Mouse (Mus musculus) mesoderm, embryonic 11.5 days (tissue): ENCODE measurements around the gene Pip5k1a.
"Not testable (repeated sequence)": the region's sequence is repeated elsewhere in the genome, so short reads cannot be mapped to it uniquely, and the experiment has no call there.

Source experiments
- DNase-seq: peaks from one replicate; pipeline ENCODE4 v3.0.0-alpha.2; 2012; ENCODE audit warnings: low read depth, low spot score

Pip5k1a gene

GRCm38 (mm10) chr3:95042166-95042837 lies 64.4 kb downstream of the Pip5k1a start, which contains the start of gene Psmd4:
TSS of gene Psmd4 (minus strand) at chr3:95042614.
- DNase-seq = peak; percentile 97

GRCm38 (mm10) chr3:95041625-95042024 lies 65.1 kb downstream of the Pip5k1a start:
- no peak for DNase-seq

GRCm38 (mm10) chr3:95029953-95030352 lies 76.8 kb downstream of the Pip5k1a start:
- no peak for DNase-seq

GRCm38 (mm10) chr3:95029291-95029827 lies 77.4 kb downstream of the Pip5k1a start:
- DNase-seq = not testable (repeated sequence)

- DNase-seq = no peak
Measured at GRCm38 (mm10) chr3:95028603-95029002, 78.1 kb downstream of the Pip5k1a start.

GRCm38 (mm10) chr3:95027701-95028100 lies 79.0 kb downstream of the Pip5k1a start:
- peak; percentile 28 for DNase-seq

- DNase-seq = no peak
Measured at GRCm38 (mm10) chr3:95027057-95027645, 79.6 kb downstream of the Pip5k1a start.

GRCm38 (mm10) chr3:95025202-95025601 lies 81.5 kb downstream of the Pip5k1a start:
- no peak for DNase-seq

- DNase-seq = peak; percentile 15
Measured at GRCm38 (mm10) chr3:95024551-95024950, 82.2 kb downstream of the Pip5k1a start.

- not testable (repeated sequence) for DNase-seq
Measured at GRCm38 (mm10) chr3:95020956-95021355, 85.8 kb downstream of the Pip5k1a start.

GRCm38 (mm10) chr3:95018741-95019140 lies 88.0 kb downstream of the Pip5k1a start:
- DNase-seq = no peak

- no peak for DNase-seq
Measured at GRCm38 (mm10) chr3:95016532-95017056, 90.1 kb downstream of the Pip5k1a start.

- peak; percentile 92 for DNase-seq
Measured at GRCm38 (mm10) chr3:95015891-95016531, 90.7 kb downstream of the Pip5k1a start.

- peak; percentile 100 for DNase-seq
Measured at GRCm38 (mm10) chr3:95015337-95015872, 91.3 kb downstream of the Pip5k1a start, which contains the start of gene Zfp687. TSS of gene Zfp687 (minus strand) at chr3:95015448.

GRCm38 (mm10) chr3:95014428-95015151 lies 92.1 kb downstream of the Pip5k1a start:
- DNase-seq = peak; percentile 12

GRCm38 (mm10) chr3:95013699-95014427 lies 92.9 kb downstream of the Pip5k1a start:
- no peak for DNase-seq

- no peak for DNase-seq
Measured at GRCm38 (mm10) chr3:95012982-95013381, 93.7 kb downstream of the Pip5k1a start.

- no peak for DNase-seq
Measured at GRCm38 (mm10) chr3:95010396-95010795, 96.3 kb downstream of the Pip5k1a start.
